Mouse (Mus musculus) limb, embryonic 11.5 days (tissue): ENCODE results near the gene Ncmap. TPM values are rescaled to one million over a fixed set of nuclear protein-coding genes. Genes with fewer than 3 reads are reported as not detected.

Experiments used
- ATAC-seq: fragments of 200-750 bp; cut with Nextera tagmentation; 2 replicates; pipeline ENCODE4 v1.8.0; 2017; ENCODE audit warnings: low read depth; ENCODE audit not compliant: insufficient number of reproducible peaks, low FRiP score, low TSS enrichment
- DNase-seq: peaks from one replicate; pipeline ENCODE4 v3.0.0-alpha.2; 2015; ENCODE audit warnings: low spot score
- H3K27ac ChIP-seq: fragments of 300-500 bp; sonication (generic); replicated peaks from 2 replicates; pipeline ENCODE4 v1.5.1; 2014; ENCODE audit warnings: low read depth, mild to moderate bottlenecking, low read length
- H3K27me3 ChIP-seq: fragments of 300-500 bp; sonication (generic); 2 replicates; pipeline ENCODE4 v1.6.1; 2014; ENCODE audit warnings: mild to moderate bottlenecking, low read length, mixed read lengths; ENCODE audit not compliant: control insufficient read depth, insufficient read depth
- H3K36me3 ChIP-seq: fragments of 300-500 bp; sonication (generic); 2 replicates; pipeline ENCODE4 v1.6.1; 2014; ENCODE audit warnings: mild to moderate bottlenecking, low read length, moderate library complexity, mixed read lengths; ENCODE audit not compliant: control insufficient read depth, insufficient read depth
- H3K4me1 ChIP-seq: fragments of 300-500 bp; sonication (generic); 2 replicates; pipeline ENCODE4 v1.6.1; 2014; ENCODE audit warnings: low read length, mixed read lengths; ENCODE audit not compliant: control insufficient read depth, insufficient read depth
- H3K4me2 ChIP-seq: fragments of 300-500 bp; sonication (generic); 2 replicates; pipeline ENCODE4 v1.6.1; 2014; ENCODE audit warnings: low read depth, mild to moderate bottlenecking, moderate library complexity; ENCODE audit not compliant: severe bottlenecking
- H3K4me3 ChIP-seq: fragments of 300-500 bp; sonication (generic); 2 replicates; pipeline ENCODE4 v1.5.1; 2014; ENCODE audit warnings: low read depth, low read length
- H3K9ac ChIP-seq: fragments of 300-500 bp; sonication (generic); 2 replicates; pipeline ENCODE4 v1.6.1; 2014; ENCODE audit warnings: mild to moderate bottlenecking, low read length
- H3K9me3 ChIP-seq: fragments of 300-500 bp; sonication (generic); 2 replicates; pipeline ENCODE4 v1.6.1; 2016; ENCODE audit warnings: low read length; ENCODE audit not compliant: control insufficient read depth
- WGBS: fragments of 180-500 bp; shearing (Covaris S2); extraction: QIAGEN DNeasy Blood & Tissue Kit; methylation state at CpG from one replicate; pipeline ENCODE4 v1.1.7; 2014; 5-methylcytosine and 5-hydroxymethylcytosine counted together
- polyA plus RNA-seq: library from polyadenylated mRNA; unstranded; fragments of >200 nt; fragmentation: Nextera tagmentation; extraction: Ambion mirVana; gene quantifications from 2 replicates; pipeline ENCODE4 v1.2.1, GENCODE M21; 2014

Gene Ncmap
- polyA plus RNA-seq, 1 experiment from 2014 or later = 0.64 TPM

DNA sequence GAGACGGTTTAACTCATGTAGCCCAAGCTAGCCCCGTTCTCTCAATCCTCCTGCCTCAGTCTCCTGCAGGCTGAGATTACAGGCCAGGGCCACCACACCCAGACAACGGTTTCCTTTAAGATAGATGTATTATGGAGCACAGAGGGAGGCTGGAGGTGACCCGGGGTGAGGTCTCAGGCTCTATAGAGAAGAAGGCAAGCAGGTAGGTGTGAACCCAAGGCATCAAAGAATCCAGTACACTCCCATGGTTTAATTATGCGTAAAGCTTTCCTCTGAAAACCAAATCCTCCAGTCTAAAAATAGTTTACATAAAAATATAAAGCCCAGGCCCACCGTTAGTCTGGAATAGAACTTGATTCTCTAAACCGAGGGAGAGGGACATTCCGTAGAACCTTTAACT lies 15.5 kb upstream of the Ncmap start:
- WGBS = 84% methylated on average over 8 of the region's 8 CpGs
- Histone ChIP-seq H3K27me3 (no peaks in the 10 kb centered on the region), H3K4me2 (no peak overlapping the region), H3K9ac (no peak overlapping the region), H3K27ac (no peak overlapping the region), H3K9me3 (no peaks in the 10 kb centered on the region), H3K36me3 (no peaks in the 10 kb centered on the region; the same call in 1 of the 2 replicates), H3K4me1 (no peaks in the 10 kb centered on the region), H3K4me3 (no peak overlapping the region)
- ATAC-seq (no peak), DNase-seq (no peak)

DNA sequence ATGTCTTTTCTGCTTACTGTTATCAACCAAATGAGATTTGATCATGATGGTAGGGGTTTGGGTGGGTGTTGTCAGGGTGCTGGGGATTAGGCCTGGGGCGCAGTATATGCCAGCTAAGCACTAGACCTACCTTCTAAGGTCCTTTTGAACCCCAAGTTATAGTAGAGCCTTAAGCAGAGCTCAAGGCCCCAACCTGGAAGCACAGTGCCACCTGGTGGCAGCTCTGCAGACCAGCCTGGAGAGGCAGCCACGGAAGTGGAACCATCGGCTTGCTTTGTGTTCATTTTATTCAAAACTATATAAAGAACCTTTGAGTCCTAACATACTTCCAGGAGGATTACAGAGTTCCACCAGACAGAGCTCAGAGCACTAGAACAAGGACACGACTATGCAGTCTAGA lies 13.6 kb upstream of the Ncmap start:
- Histone ChIP-seq H3K36me3 (no peaks in the 10 kb centered on the region; the same call in 1 of the 2 replicates), H3K9me3 (no peaks in the 10 kb centered on the region), H3K4me3 (no peak overlapping the region), H3K4me2 (no peak overlapping the region), H3K9ac (no peak overlapping the region), H3K4me1 (no peaks in the 10 kb centered on the region), H3K27me3 (no peaks in the 10 kb centered on the region), H3K27ac (no peak overlapping the region)
- DNase-seq (peak; percentile 65), ATAC-seq (no peak)
- WGBS = 38% methylated on average over 4 of the region's 4 CpGs

DNA sequence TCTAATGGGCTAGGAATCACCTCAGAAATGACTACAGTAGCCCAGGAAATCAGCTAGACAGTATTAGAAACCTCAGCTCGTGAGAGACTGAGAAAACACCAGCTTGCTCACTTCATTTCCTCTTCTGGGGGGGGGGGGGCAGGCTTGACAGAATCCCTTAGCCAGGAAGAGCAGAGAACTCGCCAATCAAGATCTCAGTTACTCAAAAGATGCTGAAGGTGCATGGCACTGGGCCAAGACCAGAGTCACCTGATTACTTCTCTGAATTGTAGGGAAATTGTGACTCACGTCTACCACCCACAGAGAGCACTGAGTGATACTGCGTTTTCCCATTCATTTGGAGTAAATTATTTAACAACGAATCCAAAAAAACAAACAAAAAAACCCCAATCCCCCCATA lies 8.2 kb upstream of the Ncmap start:
- H3K4me1 ChIP-seq = no peaks in the 10 kb centered on the region
- no peak overlapping the region for H3K4me2 ChIP-seq
- no peak overlapping the region for H3K27ac ChIP-seq
- 70% methylated on average over 5 of the region's 5 CpGs for WGBS
- ATAC-seq (no peak), DNase-seq (no peak)
- no peaks in the 10 kb centered on the region for H3K9me3 ChIP-seq
- H3K36me3 ChIP-seq = no peaks in the 10 kb centered on the region
- no peak overlapping the region for H3K4me3 ChIP-seq
- no peak overlapping the region for H3K9ac ChIP-seq
- H3K27me3 ChIP-seq = no peaks in the 10 kb centered on the region

DNA sequence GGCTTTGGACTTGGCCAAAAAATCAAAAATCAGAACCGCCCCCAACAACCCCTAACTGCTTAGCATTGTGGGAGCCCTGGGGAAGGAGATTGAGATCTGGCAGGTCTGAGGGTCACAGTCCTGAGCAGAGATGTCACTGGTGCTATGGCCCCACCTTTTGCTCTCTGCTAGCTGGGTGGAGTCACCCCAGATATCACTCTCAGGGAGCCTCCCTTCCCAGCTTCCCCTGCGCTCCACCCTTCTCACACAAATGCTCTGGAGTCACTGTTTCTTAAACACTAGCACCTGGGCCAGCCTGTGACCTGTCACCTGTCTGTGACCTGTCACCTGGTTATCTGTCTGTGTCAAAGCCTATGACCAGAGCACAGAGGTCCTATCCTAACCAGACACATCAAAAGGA lies 6.9 kb upstream of the Ncmap start:
- no peak overlapping the region for H3K4me3 ChIP-seq
- H3K4me2 ChIP-seq = no peak overlapping the region
- no peak for ATAC-seq
- no peaks in the 10 kb centered on the region for H3K4me1 ChIP-seq
- no peaks in the 10 kb centered on the region; the same call in 1 of the 2 replicates for H3K27me3 ChIP-seq
- H3K9me3 ChIP-seq = no peaks in the 10 kb centered on the region
- H3K9ac ChIP-seq = no peak overlapping the region
- no peak overlapping the region for H3K27ac ChIP-seq
- no peak for DNase-seq
- H3K36me3 ChIP-seq = no peaks in the 10 kb centered on the region
- WGBS = 77% methylated on average over 2 of the region's 2 CpGs

DNA sequence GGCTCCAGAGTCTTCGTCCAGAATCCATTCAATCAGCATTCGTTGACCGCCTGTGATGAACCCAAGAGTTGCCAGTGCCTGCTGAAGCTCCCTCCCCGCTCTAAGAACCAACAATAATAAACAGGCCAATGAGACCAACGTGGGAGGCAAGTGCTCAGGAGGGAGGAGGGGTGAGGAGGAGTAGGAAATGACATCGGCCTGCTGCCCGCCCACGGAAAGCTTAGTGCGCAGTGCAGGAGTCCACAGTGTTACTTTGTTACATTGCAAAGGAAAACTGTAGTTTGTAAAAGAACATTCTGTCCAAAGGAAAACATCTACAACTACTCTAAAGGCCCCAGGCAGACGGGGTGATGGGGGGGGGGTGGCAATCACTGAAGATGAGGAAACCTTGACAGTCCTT lies 6.0 kb upstream of the Ncmap start:
- ATAC-seq (no peak), DNase-seq (no peak)
- Histone ChIP-seq H3K4me1 (no peaks in the 10 kb centered on the region), H3K27me3 (no peaks in the 10 kb centered on the region; the same call in 1 of the 2 replicates), H3K9me3 (no peaks in the 10 kb centered on the region), H3K9ac (no peak overlapping the region), H3K4me2 (no peak overlapping the region), H3K36me3 (no peaks in the 10 kb centered on the region), H3K27ac (no peak overlapping the region), H3K4me3 (no peak overlapping the region)
- WGBS = 79% methylated on average over 10 of the region's 10 CpGs

DNA sequence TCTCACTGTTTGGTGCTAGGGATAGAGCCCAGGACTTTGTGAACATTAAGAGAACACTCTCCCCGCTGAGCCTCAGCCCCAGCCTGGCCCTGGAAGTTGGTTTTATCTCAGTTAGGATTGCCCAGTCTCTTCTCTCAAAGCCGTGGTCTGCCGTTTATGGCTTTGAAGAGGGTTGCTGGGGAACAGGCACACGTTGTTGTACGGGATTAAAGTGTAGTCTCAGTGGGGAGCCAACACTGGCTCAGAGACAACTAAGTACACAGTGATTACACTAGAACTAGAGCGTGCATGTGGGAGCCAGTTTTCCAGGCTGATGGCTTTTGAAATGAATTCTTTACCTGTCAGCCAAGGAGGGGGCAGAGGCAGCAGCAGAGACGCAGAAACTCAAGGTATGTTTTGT lies 3.9 kb upstream of the Ncmap start:
- WGBS = 22% methylated on average over 7 of the region's 7 CpGs
- ATAC-seq = no peak
- Histone ChIP-seq H3K9me3 (no peaks in the 10 kb centered on the region), H3K27me3 (peaks cover 17% of the 10 kb centered on the region), H3K9ac (no peak overlapping the region), H3K27ac (no peak overlapping the region), H3K4me2 (no peak overlapping the region), H3K4me1 (peaks cover 4% of the 10 kb centered on the region; the same call in 1 of the 2 replicates), H3K4me3 (no peak overlapping the region), H3K36me3 (no peaks in the 10 kb centered on the region)
- no peak for DNase-seq

DNA sequence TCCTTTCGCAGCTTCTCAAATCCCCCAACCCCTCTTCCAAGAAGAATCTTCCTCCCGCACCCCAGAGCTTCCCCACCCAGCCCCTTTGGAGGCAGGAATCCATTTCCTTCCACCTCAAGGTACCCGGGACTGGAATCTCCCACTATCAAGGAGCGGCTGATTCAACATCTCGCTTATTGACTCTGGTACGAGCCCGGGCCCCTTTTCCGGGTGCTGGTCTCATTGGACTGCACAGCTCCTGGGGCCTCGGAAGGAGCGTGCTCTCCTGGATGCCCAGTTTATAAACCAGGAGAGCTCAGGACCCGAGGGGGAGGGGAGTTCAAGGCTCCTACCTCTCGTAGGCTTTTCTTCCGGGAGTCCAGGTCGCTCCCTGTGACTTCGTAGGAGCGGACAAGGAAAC lies 476 bp downstream of the Ncmap start:
- ATAC-seq = no peak
- WGBS = 3% methylated on average over 16 of the region's 16 CpGs

DNA sequence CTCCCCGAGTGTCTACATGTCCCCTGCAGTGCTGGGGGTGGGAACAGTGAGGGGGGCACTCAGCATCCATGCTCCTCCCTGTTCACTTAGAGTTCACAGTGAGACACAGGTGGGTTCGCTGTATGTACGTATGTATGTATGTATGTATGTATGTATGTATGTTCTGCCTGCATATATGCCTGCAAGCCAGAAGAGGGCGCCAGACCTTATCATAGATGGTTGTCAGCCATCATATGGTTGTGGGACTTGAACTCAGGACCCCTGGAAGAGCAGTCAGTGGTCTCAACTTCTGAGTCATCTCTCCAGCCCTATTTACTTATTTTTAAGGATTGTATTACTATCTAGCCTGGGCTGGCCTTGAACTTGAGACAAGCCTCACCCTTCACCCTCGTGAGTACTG lies 1.7 kb downstream of the Ncmap start:
- ATAC-seq (no peak), DNase-seq (no peak)
- Histone ChIP-seq H3K9ac (no peak overlapping the region), H3K4me3 (no peak overlapping the region), H3K27ac (no peak overlapping the region), H3K36me3 (no peaks in the 10 kb centered on the region), H3K4me1 (peaks cover 4% of the 10 kb centered on the region; the same call in 1 of the 2 replicates), H3K4me2 (no peak overlapping the region), H3K9me3 (no peaks in the 10 kb centered on the region; the same call in 1 of the 2 replicates), H3K27me3 (peaks cover 22% of the 10 kb centered on the region)
- 87% methylated on average over 5 of the region's 5 CpGs for WGBS

More for the DNA sequence above, 476 bp downstream of the Ncmap start:
- Histone ChIP-seq H3K4me2 (peak overlapping the region; percentile 82), H3K36me3 (no peaks in the 10 kb centered on the region), H3K4me3 (peak overlapping the region; percentile 35), H3K9ac (peak overlapping the region; percentile 52), H3K4me1 (peaks cover 4% of the 10 kb centered on the region; the same call in 1 of the 2 replicates), H3K9me3 (no peaks in the 10 kb centered on the region; the same call in 1 of the 2 replicates), H3K27me3 (peaks cover 22% of the 10 kb centered on the region), H3K27ac (no peak overlapping the region)
- peak; percentile 43 for DNase-seq

DNA sequence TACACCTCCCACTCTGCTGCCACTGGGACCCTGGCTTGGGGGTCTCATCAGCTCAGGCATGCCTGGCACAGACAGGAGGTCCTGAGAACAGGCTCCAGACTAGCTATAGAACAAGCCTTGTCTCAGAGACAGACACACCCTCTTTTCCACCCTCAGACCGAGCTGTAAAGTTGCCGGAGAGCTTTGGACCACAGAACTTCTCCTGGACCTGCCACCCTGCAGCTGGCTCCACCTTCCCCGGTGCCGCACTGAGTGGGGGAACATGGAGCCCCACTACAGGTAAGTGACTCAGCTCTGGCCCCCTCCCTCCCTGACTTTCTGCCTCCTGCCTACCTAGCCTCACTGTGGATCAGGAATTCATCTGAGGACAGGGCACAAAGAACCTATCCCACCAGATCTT lies 2.7 kb downstream of the Ncmap start:
- no peak for ATAC-seq
- no peak overlapping the region for H3K4me2 ChIP-seq
- 91% methylated on average over 4 of the region's 4 CpGs for WGBS
- no peak overlapping the region for H3K27ac ChIP-seq
- H3K9ac ChIP-seq = no peak overlapping the region
- DNase-seq = no peak
- peaks cover 4% of the 10 kb centered on the region; the same call in 1 of the 2 replicates for H3K4me1 ChIP-seq
- H3K36me3 ChIP-seq = no peaks in the 10 kb centered on the region
- H3K4me3 ChIP-seq = no peak overlapping the region
- no peaks in the 10 kb centered on the region; the same call in 1 of the 2 replicates for H3K9me3 ChIP-seq
- H3K27me3 ChIP-seq = peaks cover 22% of the 10 kb centered on the region
